Mouse (Mus musculus): ENCODE data around the gene Lipo2. TPM values are rescaled to one million over a fixed set of nuclear protein-coding genes. Genes with fewer than 3 reads are reported as not detected.
"Not testable (repeated sequence)": the region's sequence is repeated elsewhere in the genome, so short reads cannot be mapped to it uniquely, and the experiment has no call there.

The Lipo2 gene
- 0.22 and 0.55 TPM in 2 replicates for polyA plus RNA-seq (2016; fragmentation: Nextera tagmentation; extraction: Ambion mirVana)

GRCm38 (mm10) chr19:33751259-33751658, at the start of gene Lipo2:
Gene Lipo2, minus strand, starts transcription at chr19:33751359.
- not testable (repeated sequence) for H3K4me2 ChIP-seq (replicated peaks); H3K9me3 ChIP-seq; H3K4me3 ChIP-seq; H3K36me3 ChIP-seq; H3K27ac ChIP-seq; H3K27me3 ChIP-seq (replicated peaks); ATAC-seq (ENCODE audit: low FRiP score, low read depth); H3K9ac ChIP-seq; H3K4me1 ChIP-seq
- WGBS: 97% methylated on average over 1 of the region's 1 CpGs

DNA sequence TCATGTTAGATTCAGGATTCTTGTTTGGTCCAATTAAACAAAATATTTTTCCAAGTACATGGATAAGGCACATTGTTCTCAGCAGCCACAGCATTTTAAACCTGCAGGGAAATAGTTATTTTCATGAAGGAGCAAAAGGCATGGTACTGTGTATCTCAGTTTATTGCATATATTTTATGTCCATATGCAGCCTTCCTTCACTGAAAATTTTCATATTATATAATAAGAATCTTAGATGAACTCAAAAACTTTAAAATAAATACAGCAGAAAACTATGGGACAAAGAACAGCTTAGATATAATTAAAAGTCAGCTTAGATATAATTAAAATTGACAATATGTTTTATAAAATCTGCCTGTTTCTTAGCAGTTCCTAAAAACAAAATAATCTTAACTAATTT, 36.2 kb upstream of the Lipo2 start, which contains the start of gene Lipo1:
Gene Lipo1 (minus strand): TSS at position 101 of the 400 bp plus-strand sequence.
- not testable (repeated sequence) for H3K9me3 ChIP-seq; H3K27me3 ChIP-seq (replicated peaks); H3K36me3 ChIP-seq; H3K4me3 ChIP-seq; H3K27ac ChIP-seq; H3K4me2 ChIP-seq (replicated peaks); H3K9ac ChIP-seq; ATAC-seq (ENCODE audit: low FRiP score, low read depth); H3K4me1 ChIP-seq

- H3K36me3 ChIP-seq: no peaks in the 10 kb centered on the region
Measured at GRCm38 (mm10) chr19:33786576-33787277, 35.6 kb upstream of the Lipo2 start.

GRCm38 (mm10) chr19:33761287-33762086, 10.3 kb upstream of the Lipo2 start, which contains the start of gene Lipo3:
Gene Lipo3, minus strand, starts transcription at chr19:33761951.
- 41% methylated on average over 15 of the region's 41 CpGs for WGBS
- not testable (repeated sequence) for H3K9me3 ChIP-seq; H3K36me3 ChIP-seq; H3K9ac ChIP-seq; H3K27ac ChIP-seq; H3K4me1 ChIP-seq; H3K4me3 ChIP-seq; H3K27me3 ChIP-seq (replicated peaks)
- ATAC-seq (ENCODE audit: low FRiP score, low read depth): peak; percentile 99
- peak within 1 kb of the TSS; percentile 41 for H3K4me2 ChIP-seq (replicated peaks)

More at GRCm38 (mm10) chr19:33786576-33787277, 35.6 kb upstream of the Lipo2 start:
- Histone ChIP-seq H3K27me3 (replicated peaks) (no peaks in the 10 kb centered on the region), H3K27ac (no peak overlapping the region), H3K4me1 (no peaks in the 10 kb centered on the region), H3K9ac (no peak overlapping the region), H3K4me2 (replicated peaks) (no peak overlapping the region), H3K4me3 (no peak overlapping the region), H3K9me3 (no peaks in the 10 kb centered on the region)
- no peak for ATAC-seq (ENCODE audit: low FRiP score, low read depth)
- 91% methylated on average over 12 of the region's 12 CpGs for WGBS

Other genes with a start within 250 kb of the Lipo2 start
- not detected in 2 replicates for gene Lipo4, start 233.6 kb downstream of the Lipo2 start, polyA plus RNA-seq (2016; fragmentation: Nextera tagmentation; extraction: Ambion mirVana)
- not detected in 2 replicates for gene Gm8978, start 126.1 kb downstream of the Lipo2 start, polyA plus RNA-seq (2016; fragmentation: Nextera tagmentation; extraction: Ambion mirVana)
- gene Lipo3, start 10.6 kb upstream of the Lipo2 start, polyA plus RNA-seq (2016; fragmentation: Nextera tagmentation; extraction: Ambion mirVana): 13.1 and 15.8 TPM in 2 replicates
- not detected in 2 replicates for gene Lipo1, start 36.1 kb upstream of the Lipo2 start, polyA plus RNA-seq (2016; fragmentation: Nextera tagmentation; extraction: Ambion mirVana)
- not detected in 2 replicates for gene Lipf, start 209.8 kb upstream of the Lipo2 start, polyA plus RNA-seq (2016; fragmentation: Nextera tagmentation; extraction: Ambion mirVana)